Mouse (Mus musculus) forebrain, embryonic 16.5 days (tissue): ENCODE results near the gene Cpne7. TPM values are rescaled to one million over a fixed set of nuclear protein-coding genes. Genes with fewer than 3 reads are reported as not detected.

Source experiments
- ATAC-seq: fragments of 200-750 bp; cut with Nextera tagmentation; 2 replicates; pipeline ENCODE4 v1.8.0; 2017; ENCODE audit warnings: mild to moderate bottlenecking, moderate library complexity
- H3K27ac ChIP-seq: fragments of 300-500 bp; sonication (generic); 2 replicates; pipeline ENCODE4 v1.5.1; 2014; ENCODE audit warnings: low read length, control low read depth
- H3K27me3 ChIP-seq: fragments of 300-500 bp; sonication (generic); replicated peaks from 2 replicates; pipeline ENCODE4 v1.6.1; 2014; ENCODE audit warnings: low read length; ENCODE audit not compliant: control insufficient read depth, insufficient read depth
- H3K36me3 ChIP-seq: fragments of 300-500 bp; sonication (generic); 2 replicates; pipeline ENCODE4 v1.6.1; 2014; ENCODE audit not compliant: control insufficient read depth, insufficient read depth
- H3K4me1 ChIP-seq: fragments of 300-500 bp; sonication (generic); replicated peaks from 2 replicates; pipeline ENCODE4 v1.6.1; 2014; ENCODE audit warnings: low read length; ENCODE audit not compliant: control insufficient read depth, insufficient read depth
- H3K4me2 ChIP-seq: fragments of 300-500 bp; sonication (generic); 2 replicates; pipeline ENCODE4 v1.6.1; 2014; ENCODE audit warnings: mild to moderate bottlenecking, low read length, control low read depth
- H3K4me3 ChIP-seq: fragments of 300-500 bp; sonication (generic); replicated peaks from 2 replicates; pipeline ENCODE4 v1.5.1; 2014; ENCODE audit warnings: mild to moderate bottlenecking, low read length, control low read depth
- H3K9ac ChIP-seq: fragments of 300-500 bp; sonication (generic); replicated peaks from 2 replicates; pipeline ENCODE4 v1.6.1; 2014; ENCODE audit warnings: low read depth, low read length, control low read depth
- H3K9me3 ChIP-seq: fragments of 300-500 bp; sonication (generic); 2 replicates; pipeline ENCODE4 v1.6.1; 2016; ENCODE audit warnings: low read length; ENCODE audit not compliant: control insufficient read depth
- WGBS: fragments of 180-500 bp; shearing (Covaris S2); extraction: QIAGEN DNeasy Blood & Tissue Kit; methylation state at CpG from one replicate; pipeline ENCODE4 v1.1.7; 2014; 5-methylcytosine and 5-hydroxymethylcytosine counted together
- polyA plus RNA-seq: library from polyadenylated mRNA; unstranded; fragments of >200 nt; fragmentation: Nextera tagmentation; extraction: Ambion mirVana; gene quantifications from 2 replicates; pipeline ENCODE4 v1.2.1, GENCODE M21; 2015

The Cpne7 gene
- 2.8 and 7.3 TPM in 2 replicates for polyA plus RNA-seq

GRCm38 (mm10) chr8:123117127-123117731, at the start of gene Cpne7:
TSS of gene Cpne7 (plus strand) at chr8:123117374.
- Histone ChIP-seq H3K27me3 (peaks cover 34% of the 10 kb centered on the region), H3K4me1 (peaks cover 11% of the 10 kb centered on the region), H3K36me3 (no peaks in the 10 kb centered on the region), H3K9me3 (no peaks in the 10 kb centered on the region), H3K4me3 (peak within 1 kb of the TSS; percentile 52), H3K27ac (no peak within 1 kb of the TSS), H3K4me2 (peak within 1 kb of the TSS; percentile 88), H3K9ac (peak within 1 kb of the TSS; percentile 55)
- WGBS: under 1% methylated on average over 51 of the region's 51 CpGs
- ATAC-seq: no peak

GRCm38 (mm10) chr8:123071176-123071575, 46.0 kb upstream of the Cpne7 start:
- no peak overlapping the region for H3K9ac ChIP-seq
- H3K36me3 ChIP-seq: peaks cover 12% of the 10 kb centered on the region
- H3K9me3 ChIP-seq: no peaks in the 10 kb centered on the region
- H3K4me1 ChIP-seq: peaks cover 10% of the 10 kb centered on the region
- WGBS: 77% methylated on average over 4 of the region's 4 CpGs
- no peak for ATAC-seq
- no peak overlapping the region for H3K4me2 ChIP-seq
- no peak overlapping the region for H3K27ac ChIP-seq
- no peaks in the 10 kb centered on the region for H3K27me3 ChIP-seq
- no peak overlapping the region for H3K4me3 ChIP-seq

- Histone ChIP-seq H3K27ac (no peak overlapping the region), H3K4me1 (no peaks in the 10 kb centered on the region), H3K27me3 (no peaks in the 10 kb centered on the region), H3K36me3 (peaks cover 25% of the 10 kb centered on the region), H3K9ac (no peak overlapping the region), H3K9me3 (no peaks in the 10 kb centered on the region), H3K4me3 (no peak overlapping the region), H3K4me2 (no peak overlapping the region)
- ATAC-seq: no peak
- WGBS: 93% methylated on average over 6 of the region's 6 CpGs
Observed at GRCm38 (mm10) chr8:123077213-123077612, 40.0 kb upstream of the Cpne7 start.

- H3K4me1 ChIP-seq: no peaks in the 10 kb centered on the region
- no peak overlapping the region for H3K9ac ChIP-seq
- 86% methylated on average over 6 of the region's 6 CpGs for WGBS
- H3K4me3 ChIP-seq: no peak overlapping the region
- no peak overlapping the region for H3K4me2 ChIP-seq
- no peaks in the 10 kb centered on the region for H3K9me3 ChIP-seq
- no peak for ATAC-seq
- H3K27me3 ChIP-seq: no peaks in the 10 kb centered on the region
- peaks cover 15% of the 10 kb centered on the region for H3K36me3 ChIP-seq
- no peak overlapping the region for H3K27ac ChIP-seq
Observed at GRCm38 (mm10) chr8:123082993-123083392, 34.2 kb upstream of the Cpne7 start.

GRCm38 (mm10) chr8:123083610-123084009, 33.6 kb upstream of the Cpne7 start:
- Histone ChIP-seq H3K4me2 (no peak overlapping the region), H3K4me3 (no peak overlapping the region), H3K4me1 (no peaks in the 10 kb centered on the region), H3K9me3 (no peaks in the 10 kb centered on the region), H3K36me3 (peaks cover 15% of the 10 kb centered on the region), H3K9ac (no peak overlapping the region), H3K27me3 (no peaks in the 10 kb centered on the region), H3K27ac (no peak overlapping the region)
- ATAC-seq: no peak
- 82% methylated on average over 12 of the region's 12 CpGs for WGBS

GRCm38 (mm10) chr8:123087289-123087688, 29.9 kb upstream of the Cpne7 start:
- Histone ChIP-seq H3K9ac (no peak overlapping the region), H3K36me3 (peaks cover 33% of the 10 kb centered on the region), H3K9me3 (no peaks in the 10 kb centered on the region), H3K27ac (no peak overlapping the region), H3K4me3 (no peak overlapping the region), H3K27me3 (no peaks in the 10 kb centered on the region), H3K4me2 (no peak overlapping the region), H3K4me1 (no peaks in the 10 kb centered on the region)
- WGBS: 93% methylated on average over 9 of the region's 9 CpGs
- no peak for ATAC-seq

- H3K4me1 ChIP-seq: peaks cover 3% of the 10 kb centered on the region
- no peaks in the 10 kb centered on the region for H3K9me3 ChIP-seq
- H3K27ac ChIP-seq: no peak overlapping the region
- no peak overlapping the region for H3K4me2 ChIP-seq
- no peak overlapping the region for H3K9ac ChIP-seq
- 90% methylated on average over 11 of the region's 11 CpGs for WGBS
- H3K27me3 ChIP-seq: no peaks in the 10 kb centered on the region
- no peak for ATAC-seq
- peaks cover 17% of the 10 kb centered on the region; the same call in 1 of the 2 replicates for H3K36me3 ChIP-seq
- H3K4me3 ChIP-seq: no peak overlapping the region
Observed at GRCm38 (mm10) chr8:123097216-123097615, 20.0 kb upstream of the Cpne7 start.

- WGBS: 73% methylated on average over 12 of the region's 12 CpGs
- no peak for ATAC-seq
- peaks cover 3% of the 10 kb centered on the region for H3K4me1 ChIP-seq
Observed at GRCm38 (mm10) chr8:123097786-123098584, 19.2 kb upstream of the Cpne7 start.

GRCm38 (mm10) chr8:123100288-123100687, 16.9 kb upstream of the Cpne7 start:
- ATAC-seq: no peak

More at GRCm38 (mm10) chr8:123097786-123098584, 19.2 kb upstream of the Cpne7 start:
- Histone ChIP-seq H3K27me3 (no peaks in the 10 kb centered on the region), H3K27ac (no peak overlapping the region), H3K4me2 (no peak overlapping the region), H3K36me3 (peaks cover 16% of the 10 kb centered on the region; the same call in 1 of the 2 replicates), H3K9me3 (no peaks in the 10 kb centered on the region), H3K9ac (no peak overlapping the region), H3K4me3 (no peak overlapping the region)

More at GRCm38 (mm10) chr8:123100288-123100687, 16.9 kb upstream of the Cpne7 start:
- no peak overlapping the region for H3K27ac ChIP-seq
- H3K4me2 ChIP-seq: no peak overlapping the region
- H3K9ac ChIP-seq: no peak overlapping the region
- no peaks in the 10 kb centered on the region for H3K9me3 ChIP-seq
- H3K4me3 ChIP-seq: no peak overlapping the region
- 63% methylated on average over 8 of the region's 8 CpGs for WGBS
- H3K36me3 ChIP-seq: peaks cover 16% of the 10 kb centered on the region
- H3K4me1 ChIP-seq: peaks cover 12% of the 10 kb centered on the region
- no peaks in the 10 kb centered on the region for H3K27me3 ChIP-seq
